Mouse (Mus musculus) liver, adult 2 months (tissue): Measurements from ENCODE around the gene 2810408A11Rik.

Experiments
- CTCF ChIP-seq: fragments of 200-500 bp; IDR thresholded peaks from 2 replicates; pipeline ENCODE4 v1.5.1; 2011; ENCODE audit warnings: low read depth, low read length, control low read depth
- POLR2A ChIP-seq: fragments of 200-500 bp; IDR thresholded peaks from 2 replicates; pipeline ENCODE4 v1.6.1; 2011; ENCODE audit warnings: low read length, control low read depth; ENCODE audit not compliant: insufficient read depth; ENCODE audit errors: extremely low read depth

- TF ChIP-seq POLR2A: no peak
- no peak for TF ChIP-seq CTCF
Measured at GRCm38 (mm10) chr11:69935137-69935879, 34.5 kb upstream of the 2810408A11Rik start, which contains the start of gene Ybx2.
